Mouse (Mus musculus): Measurements from ENCODE around the gene Ano2.

Ano2 gene

DNA sequence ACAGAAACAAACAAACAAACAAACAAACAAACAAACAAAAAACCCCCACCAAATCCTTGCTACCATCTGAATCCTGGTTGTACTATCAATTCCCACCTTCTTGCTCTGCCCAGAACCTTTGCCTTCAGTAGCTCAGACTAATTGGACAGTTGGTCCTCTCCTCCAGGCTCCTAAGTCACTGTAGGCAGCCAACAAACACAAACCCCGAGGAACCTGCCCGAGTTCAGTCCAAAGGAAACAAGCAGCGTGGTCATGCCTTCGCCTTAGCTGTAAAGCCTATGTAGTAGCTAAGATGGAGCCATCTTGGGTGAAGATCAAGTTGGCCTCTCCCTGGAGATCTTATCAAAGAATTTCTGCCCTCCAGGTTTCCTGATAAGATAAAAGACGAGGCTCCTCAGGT, 362.9 kb downstream of the Ano2 start:
- no peak for TF ChIP-seq CTCF (conservative IDR thresholded peaks at IDR 0.05; ENCODE audit: low read length)
- TF ChIP-seq NANOG (IDR thresholded peaks at IDR 0.05; ENCODE audit: borderline replicate concordance, low read length): no peak
- TF ChIP-seq POU5F1 (IDR thresholded peaks at IDR 0.05; ENCODE audit: borderline replicate concordance, low read length): no peak
- no peaks in the 10 kb centered on the region for H3K9me3 ChIP-seq (ENCODE audit: low read length)
- H3K4me3 ChIP-seq (replicated peaks; ENCODE audit: low read length): no peak overlapping the region
- peaks cover 8% of the 10 kb centered on the region; the same call in 1 of the 2 replicates for H3K27me3 ChIP-seq (ENCODE audit: insufficient read depth, low read length)
- no peaks in the 10 kb centered on the region for H3K4me1 ChIP-seq (replicated peaks; ENCODE audit: low read depth, low read length)
- H3K36me3 ChIP-seq (ENCODE audit: insufficient read depth, low read length): no peaks in the 10 kb centered on the region

DNA sequence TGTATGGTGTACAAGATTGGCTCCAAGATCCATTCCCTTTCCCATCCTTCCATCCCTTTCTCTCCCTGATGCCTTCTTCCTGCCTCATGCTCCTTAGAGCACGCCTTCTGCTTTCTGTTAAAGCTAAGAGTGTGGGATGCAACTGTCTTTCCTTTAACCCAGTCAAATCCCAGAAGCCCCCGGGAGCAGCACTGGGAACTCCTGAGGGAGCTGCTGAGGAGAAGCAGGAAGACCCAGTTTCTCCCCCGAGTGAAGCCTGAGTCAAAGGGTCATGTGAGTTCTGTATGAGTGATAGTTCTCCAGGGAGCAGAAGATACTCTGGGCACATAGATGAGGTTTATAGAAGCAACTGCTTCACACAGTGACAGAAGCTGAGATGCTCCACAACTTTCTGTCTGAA, 367.5 kb downstream of the Ano2 start:
- Histone ChIP-seq H3K36me3 (ENCODE audit: insufficient read depth, low read length) (no peaks in the 10 kb centered on the region), H3K4me1 (replicated peaks; ENCODE audit: low read depth, low read length) (no peaks in the 10 kb centered on the region), H3K4me3 (replicated peaks; ENCODE audit: low read length) (no peak overlapping the region), H3K9me3 (ENCODE audit: low read length) (no peaks in the 10 kb centered on the region), H3K27me3 (ENCODE audit: insufficient read depth, low read length) (0 out of 2 replicates have a peak, but pooled peaks cover 3% of the 10 kb centered on the region)
- no peak for TF ChIP-seq CTCF (conservative IDR thresholded peaks at IDR 0.05; ENCODE audit: low read length)
- no peak for TF ChIP-seq POU5F1 (IDR thresholded peaks at IDR 0.05; ENCODE audit: borderline replicate concordance, low read length)
- no peak for TF ChIP-seq NANOG (IDR thresholded peaks at IDR 0.05; ENCODE audit: borderline replicate concordance, low read length)

DNA sequence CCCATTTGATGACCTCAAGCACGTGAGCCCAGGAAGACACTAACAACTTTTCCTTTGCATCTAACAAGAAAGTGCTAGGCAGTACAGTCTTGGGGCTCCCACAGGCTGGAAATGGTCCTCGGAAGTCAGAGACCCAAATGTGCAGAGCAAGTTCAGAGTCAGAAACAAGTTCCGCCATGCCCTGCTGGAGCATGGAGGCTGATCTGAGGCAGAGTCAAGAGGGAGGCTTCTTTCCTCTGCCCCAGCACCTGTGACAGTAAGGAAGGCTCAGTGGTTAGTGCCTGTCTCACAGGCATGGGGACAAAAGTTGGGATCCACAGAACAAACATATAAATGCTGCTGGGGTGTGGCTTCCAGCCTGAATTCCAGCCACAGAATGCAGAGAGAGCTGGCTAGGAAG, 390.3 kb downstream of the Ano2 start:
- Histone ChIP-seq H3K27me3 (ENCODE audit: insufficient read depth, low read length) (peaks cover 3% of the 10 kb centered on the region; the same call in 1 of the 2 replicates), H3K4me3 (replicated peaks; ENCODE audit: low read length) (no peak overlapping the region), H3K9me3 (ENCODE audit: low read length) (no peaks in the 10 kb centered on the region), H3K36me3 (ENCODE audit: insufficient read depth, low read length) (no peaks in the 10 kb centered on the region), H3K4me1 (replicated peaks; ENCODE audit: low read depth, low read length) (no peaks in the 10 kb centered on the region)
- TF ChIP-seq NANOG (IDR thresholded peaks at IDR 0.05; ENCODE audit: borderline replicate concordance, low read length): no peak
- no peak for TF ChIP-seq CTCF (conservative IDR thresholded peaks at IDR 0.05; ENCODE audit: low read length)
- no peak for TF ChIP-seq POU5F1 (IDR thresholded peaks at IDR 0.05; ENCODE audit: borderline replicate concordance, low read length)

DNA sequence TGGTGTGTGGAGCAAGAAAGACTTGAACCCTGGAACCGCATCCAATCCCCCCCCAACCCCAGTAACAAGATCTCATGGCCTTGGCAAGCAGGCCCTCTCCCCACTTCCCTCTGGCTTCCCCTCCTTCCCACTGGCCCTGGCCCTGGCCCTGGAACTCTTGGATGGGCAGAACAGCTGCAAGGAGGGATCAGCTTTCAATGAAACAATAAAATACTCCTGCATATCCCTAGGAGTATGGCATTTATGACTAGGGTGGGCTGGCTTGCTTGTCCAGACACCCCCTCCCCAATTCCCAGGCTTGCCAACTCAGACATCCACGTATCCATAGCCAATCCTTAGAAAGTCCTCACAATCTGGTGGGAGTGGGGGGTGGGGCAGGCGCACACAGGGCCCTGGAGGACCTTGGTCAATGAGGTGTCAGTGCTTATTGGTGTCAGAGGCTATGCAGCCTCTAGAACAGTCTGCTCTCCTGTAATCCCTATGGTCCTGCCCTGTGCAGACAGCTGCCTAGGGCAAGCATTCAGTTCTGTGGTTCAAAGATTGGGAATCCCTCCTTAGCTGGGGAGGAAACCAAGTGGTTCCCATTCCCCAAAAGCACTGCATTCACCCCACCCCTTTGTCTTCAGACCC, 396.2 kb downstream of the Ano2 start:
- no peaks in the 10 kb centered on the region for H3K36me3 ChIP-seq (ENCODE audit: insufficient read depth, low read length)
- TF ChIP-seq NANOG (IDR thresholded peaks at IDR 0.05; ENCODE audit: borderline replicate concordance, low read length): no peak
- no peak for TF ChIP-seq CTCF (conservative IDR thresholded peaks at IDR 0.05; ENCODE audit: low read length)
- TF ChIP-seq POU5F1 (IDR thresholded peaks at IDR 0.05; ENCODE audit: borderline replicate concordance, low read length): no peak
- H3K4me1 ChIP-seq (replicated peaks; ENCODE audit: low read depth, low read length): no peaks in the 10 kb centered on the region
- no peaks in the 10 kb centered on the region for H3K9me3 ChIP-seq (ENCODE audit: low read length)
- no peak overlapping the region for H3K4me3 ChIP-seq (replicated peaks; ENCODE audit: low read length)
- H3K27me3 ChIP-seq (ENCODE audit: insufficient read depth, low read length): peaks cover 8% of the 10 kb centered on the region; the same call in 1 of the 2 replicates

DNA sequence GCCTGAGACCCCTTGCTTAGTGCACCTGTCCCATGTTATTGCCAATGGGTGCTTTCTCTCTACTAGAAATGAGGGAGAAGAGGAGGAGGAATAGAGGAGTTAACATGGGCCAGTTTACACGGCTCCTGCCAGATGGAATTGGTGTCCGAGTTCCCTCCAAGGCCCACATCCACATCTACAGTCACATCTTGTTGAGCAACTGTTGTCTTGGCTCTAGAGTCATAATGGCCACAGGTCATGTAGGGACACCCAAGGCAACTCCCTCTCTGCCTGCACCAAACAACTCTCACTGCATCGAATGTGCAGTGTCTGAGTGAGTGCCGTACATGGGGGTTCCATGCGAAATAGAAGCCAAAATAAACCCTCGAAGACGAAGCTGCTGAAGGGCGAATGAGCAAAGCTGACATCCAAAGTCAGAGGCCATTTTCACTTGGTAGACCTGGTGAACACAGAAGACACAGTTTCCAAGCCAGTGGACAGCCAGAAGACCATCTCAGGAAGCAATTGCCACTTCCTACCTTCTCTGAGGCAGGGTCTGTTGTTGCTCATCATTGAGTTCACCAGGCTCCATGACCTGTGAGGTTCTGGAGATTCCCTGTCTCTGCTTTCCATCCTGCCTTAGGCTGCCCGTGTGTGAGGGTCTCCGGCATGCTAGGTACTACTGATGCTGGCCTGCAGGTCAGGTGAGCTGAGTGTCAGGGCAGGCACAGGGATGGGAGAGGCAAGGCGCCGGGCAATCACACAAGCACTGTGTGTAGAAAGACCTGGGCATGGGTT, 398.5 kb downstream of the Ano2 start:
- H3K9me3 ChIP-seq (ENCODE audit: low read length): no peaks in the 10 kb centered on the region
- H3K27me3 ChIP-seq (ENCODE audit: insufficient read depth, low read length): peaks cover 8% of the 10 kb centered on the region; the same call in 1 of the 2 replicates
- peaks cover 8% of the 10 kb centered on the region for H3K4me1 ChIP-seq (replicated peaks; ENCODE audit: low read depth, low read length)
- H3K4me3 ChIP-seq (replicated peaks; ENCODE audit: low read length): no peak overlapping the region
- no peaks in the 10 kb centered on the region for H3K36me3 ChIP-seq (ENCODE audit: insufficient read depth, low read length)
- TF ChIP-seq NANOG (IDR thresholded peaks at IDR 0.05; ENCODE audit: borderline replicate concordance, low read length) (no peak), CTCF (conservative IDR thresholded peaks at IDR 0.05; ENCODE audit: low read length) (no peak), POU5F1 (IDR thresholded peaks at IDR 0.05; ENCODE audit: borderline replicate concordance, low read length) (no peak)
